Mouse (Mus musculus) CH12.LX (cell line): ENCODE data around the gene Gm21149. TPM values are rescaled to one million over a fixed set of nuclear protein-coding genes. Genes with fewer than 3 reads are reported as not detected.

ENCODE experiments used
- polyA plus RNA-seq: library from polyadenylated mRNA; unstranded; fragments of >175 nt; gene quantifications from 2 replicates; pipeline ENCODE4 v1.2.1, GENCODE M21; 2012; ENCODE audit warnings: low read depth; ENCODE audit not compliant: insufficient read length
- total RNA-seq, 2 experiments: library from RNA; depleted of rRNA; stranded (reverse); fragments of 300-350 nt in 1 of 2; fragments of >200 nt in 1 of 2; gene quantifications; 2 replicates each; pipeline ENCODE4 v1.2.3; 2012 to 2014

Gene Gm21149
- total and polyA plus RNA-seq, 3 experiments, result not detected

Other genes with a start within 250 kb of the Gm21149 start
- not detected in 2 replicates for gene Gm21190, start 52.7 kb upstream of the Gm21149 start, total RNA-seq (2012; rRNA removed)
- gene Gm21190, start 52.7 kb upstream of the Gm21149 start, total RNA-seq (2014; rRNA removed), result not detected in 2 replicates
- gene Gm21190, start 52.7 kb upstream of the Gm21149 start, polyA plus RNA-seq, result not detected in 2 replicates
- gene Gm21083, start 100.8 kb upstream of the Gm21149 start, total RNA-seq (2012; rRNA removed), result not detected in 2 replicates
- not detected in 2 replicates for gene Gm21083, start 100.8 kb upstream of the Gm21149 start, total RNA-seq (2014; rRNA removed)
- not detected in 2 replicates for gene Gm21083, start 100.8 kb upstream of the Gm21149 start, polyA plus RNA-seq
- gene Speer4d, start 142.5 kb upstream of the Gm21149 start, total RNA-seq (2012; rRNA removed), result not detected in 2 replicates
- not detected in 2 replicates for gene Speer4d, start 142.5 kb upstream of the Gm21149 start, total RNA-seq (2014; rRNA removed)
- not detected in 2 replicates for gene Speer4d, start 142.5 kb upstream of the Gm21149 start, polyA plus RNA-seq
- not detected in 2 replicates for gene 4930572O03Rik, start 180.5 kb upstream of the Gm21149 start, total RNA-seq (2012; rRNA removed)
- gene 4930572O03Rik, start 180.5 kb upstream of the Gm21149 start, total RNA-seq (2014; rRNA removed), result not detected in 2 replicates
- gene 4930572O03Rik, start 180.5 kb upstream of the Gm21149 start, polyA plus RNA-seq, result not detected in 2 replicates
- not detected in 2 replicates for gene Speer4c, start 237.7 kb upstream of the Gm21149 start, total RNA-seq (2012; rRNA removed)
- gene Speer4c, start 237.7 kb upstream of the Gm21149 start, total RNA-seq (2014; rRNA removed), result not detected in 2 replicates
- gene Speer4c, start 237.7 kb upstream of the Gm21149 start, polyA plus RNA-seq, result not detected in 2 replicates